Mouse (Mus musculus): ENCODE results near the gene Spata31d1d. TPM values are rescaled to one million over a fixed set of nuclear protein-coding genes. Genes with fewer than 3 reads are reported as not detected.

Spata31d1d gene
- polyA plus RNA-seq, 1 experiment from 2014 or later, result 0.09 TPM

- no peak for DNase-seq (ENCODE audit: low spot score)
- H3K4me3 ChIP-seq (replicated peaks; ENCODE audit: low read length), result no peak overlapping the region
- peaks cover 33% of the 10 kb centered on the region for H3K4me1 ChIP-seq (replicated peaks; ENCODE audit: control insufficient read depth, insufficient read depth, low read length)
- peaks cover 5% of the 10 kb centered on the region for H3K36me3 ChIP-seq (replicated peaks; ENCODE audit: control insufficient read depth, insufficient read depth)
- H3K4me2 ChIP-seq (replicated peaks), result peak overlapping the region; percentile 75
- ATAC-seq (ENCODE audit: low FRiP score), result no peak
- no peaks in the 10 kb centered on the region for H3K9me3 ChIP-seq (ENCODE audit: control insufficient read depth, low read length)
- H3K27ac ChIP-seq, result no peak overlapping the region
- 69% methylated on average over 11 of the region's 11 CpGs for WGBS
- H3K9ac ChIP-seq, result no peak overlapping the region
- no peaks in the 10 kb centered on the region for H3K27me3 ChIP-seq (ENCODE audit: control insufficient read depth, insufficient read depth, low read length)
These were observed 35.4 kb upstream of the Spata31d1d start for GRCm38 (mm10) chr13:59766786-59767515.

DNA sequence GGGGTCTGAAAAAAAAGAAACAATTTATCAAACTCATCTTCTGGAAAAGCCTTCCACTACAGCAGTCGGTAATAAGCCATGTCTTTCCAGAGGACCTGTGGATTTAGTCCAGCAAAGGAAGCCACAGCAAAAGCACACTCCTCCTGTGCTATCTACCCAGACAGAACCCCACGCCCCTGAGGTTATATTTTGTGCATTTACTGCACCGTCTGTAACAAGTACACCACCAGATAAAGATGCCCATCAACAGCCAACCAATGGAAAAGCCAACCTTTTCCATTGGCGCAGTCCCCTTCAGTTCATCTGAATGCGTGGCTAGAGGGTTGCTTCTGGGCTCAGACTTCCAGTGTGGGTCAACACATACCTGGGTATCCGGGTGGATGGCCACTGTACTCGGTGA, 31.2 kb upstream of the Spata31d1d start:
- 93% methylated on average over 7 of the region's 7 CpGs for WGBS
- Histone ChIP-seq H3K36me3 (replicated peaks; ENCODE audit: control insufficient read depth, insufficient read depth) (peaks cover 43% of the 10 kb centered on the region), H3K9ac (no peak overlapping the region), H3K27ac (no peak overlapping the region), H3K4me2 (replicated peaks) (no peak overlapping the region), H3K4me3 (replicated peaks; ENCODE audit: low read length) (no peak overlapping the region), H3K9me3 (ENCODE audit: control insufficient read depth, low read length) (no peaks in the 10 kb centered on the region), H3K27me3 (ENCODE audit: control insufficient read depth, insufficient read depth, low read length) (no peaks in the 10 kb centered on the region), H3K4me1 (replicated peaks; ENCODE audit: control insufficient read depth, insufficient read depth, low read length) (peaks cover 17% of the 10 kb centered on the region; the same call in 1 of the 2 replicates)
- ATAC-seq (ENCODE audit: low FRiP score) (no peak), DNase-seq (ENCODE audit: low spot score) (no peak)

- no peaks in the 10 kb centered on the region for H3K9me3 ChIP-seq (ENCODE audit: control insufficient read depth, low read length)
- no peaks in the 10 kb centered on the region for H3K27me3 ChIP-seq (ENCODE audit: control insufficient read depth, insufficient read depth, low read length)
- H3K27ac ChIP-seq, result no peak overlapping the region
- H3K36me3 ChIP-seq (replicated peaks; ENCODE audit: control insufficient read depth, insufficient read depth), result peaks cover 63% of the 10 kb centered on the region
- H3K4me3 ChIP-seq (replicated peaks; ENCODE audit: low read length), result no peak overlapping the region
- H3K9ac ChIP-seq, result no peak overlapping the region
- H3K4me2 ChIP-seq (replicated peaks), result no peak overlapping the region
- ATAC-seq (ENCODE audit: low FRiP score) (no peak), DNase-seq (ENCODE audit: low spot score) (no peak)
- WGBS, result 95% methylated on average over 7 of the region's 7 CpGs
- no peaks in the 10 kb centered on the region for H3K4me1 ChIP-seq (replicated peaks; ENCODE audit: control insufficient read depth, insufficient read depth, low read length)
These were observed 25.4 kb upstream of the Spata31d1d start for GRCm38 (mm10) chr13:59756906-59757305.

GRCm38 (mm10) chr13:59750310-59750709, 18.8 kb upstream of the Spata31d1d start:
- H3K4me3 ChIP-seq (replicated peaks; ENCODE audit: low read length), result no peak overlapping the region
- no peaks in the 10 kb centered on the region for H3K27me3 ChIP-seq (ENCODE audit: control insufficient read depth, insufficient read depth, low read length)
- no peak for ATAC-seq (ENCODE audit: low FRiP score)
- H3K36me3 ChIP-seq (replicated peaks; ENCODE audit: control insufficient read depth, insufficient read depth), result peaks cover 13% of the 10 kb centered on the region
- no peaks in the 10 kb centered on the region for H3K9me3 ChIP-seq (ENCODE audit: control insufficient read depth, low read length)
- H3K9ac ChIP-seq, result no peak overlapping the region
- DNase-seq (ENCODE audit: low spot score), result no peak
- H3K4me2 ChIP-seq (replicated peaks), result no peak overlapping the region
- 88% methylated on average over 12 of the region's 12 CpGs for WGBS
- H3K4me1 ChIP-seq (replicated peaks; ENCODE audit: control insufficient read depth, insufficient read depth, low read length), result no peaks in the 10 kb centered on the region
- H3K27ac ChIP-seq, result no peak overlapping the region

GRCm38 (mm10) chr13:59746711-59747110, 15.2 kb upstream of the Spata31d1d start, which contains the start of gene 1700014D04Rik:
Gene 1700014D04Rik, minus strand, starts transcription at chr13:59746752.
- no peaks in the 10 kb centered on the region for H3K4me1 ChIP-seq (replicated peaks; ENCODE audit: control insufficient read depth, insufficient read depth, low read length)

DNA sequence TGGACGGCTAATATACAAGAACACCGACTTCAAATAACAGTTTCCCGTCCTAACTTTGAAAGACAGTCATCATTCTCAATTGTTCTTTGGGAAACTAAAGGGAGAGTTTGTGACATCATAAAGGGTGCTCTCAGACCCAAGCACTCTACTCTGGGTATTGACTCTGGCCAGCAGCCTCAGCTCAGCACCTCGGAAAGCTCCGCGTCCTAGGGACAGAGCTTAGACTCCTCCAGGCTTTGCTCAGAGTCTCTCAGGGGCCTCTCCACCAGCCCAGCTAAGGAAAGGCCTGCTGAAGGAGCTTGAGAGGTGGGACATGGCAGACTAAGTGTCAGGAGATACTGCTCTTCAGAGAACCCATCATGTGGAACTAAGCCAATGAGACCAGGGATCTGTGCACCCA, 14.6 kb upstream of the Spata31d1d start:
- no peaks in the 10 kb centered on the region for H3K9me3 ChIP-seq (ENCODE audit: control insufficient read depth, low read length)
- no peaks in the 10 kb centered on the region for H3K4me1 ChIP-seq (replicated peaks; ENCODE audit: control insufficient read depth, insufficient read depth, low read length)
- ATAC-seq (ENCODE audit: low FRiP score) (no peak), DNase-seq (ENCODE audit: low spot score) (no peak)
- 78% methylated on average over 6 of the region's 6 CpGs for WGBS
- H3K27ac ChIP-seq, result no peak overlapping the region
- H3K4me3 ChIP-seq (replicated peaks; ENCODE audit: low read length), result no peak overlapping the region
- no peak overlapping the region for H3K4me2 ChIP-seq (replicated peaks)
- no peaks in the 10 kb centered on the region for H3K36me3 ChIP-seq (replicated peaks; ENCODE audit: control insufficient read depth, insufficient read depth)
- H3K9ac ChIP-seq, result no peak overlapping the region
- no peaks in the 10 kb centered on the region for H3K27me3 ChIP-seq (ENCODE audit: control insufficient read depth, insufficient read depth, low read length)

More at GRCm38 (mm10) chr13:59746711-59747110, 15.2 kb upstream of the Spata31d1d start, which contains the start of gene 1700014D04Rik:
- WGBS, result 79% methylated on average over 9 of the region's 9 CpGs
- Histone ChIP-seq H3K9ac (no peak within 1 kb of the TSS), H3K27me3 (ENCODE audit: control insufficient read depth, insufficient read depth, low read length) (no peaks in the 10 kb centered on the region), H3K27ac (no peak within 1 kb of the TSS), H3K4me2 (replicated peaks) (no peak within 1 kb of the TSS), H3K4me3 (replicated peaks; ENCODE audit: low read length) (no peak within 1 kb of the TSS), H3K36me3 (replicated peaks; ENCODE audit: control insufficient read depth, insufficient read depth) (no peaks in the 10 kb centered on the region), H3K9me3 (ENCODE audit: control insufficient read depth, low read length) (no peaks in the 10 kb centered on the region)
- no peak for ATAC-seq (ENCODE audit: low FRiP score)
- DNase-seq (ENCODE audit: low spot score), result no peak

DNA sequence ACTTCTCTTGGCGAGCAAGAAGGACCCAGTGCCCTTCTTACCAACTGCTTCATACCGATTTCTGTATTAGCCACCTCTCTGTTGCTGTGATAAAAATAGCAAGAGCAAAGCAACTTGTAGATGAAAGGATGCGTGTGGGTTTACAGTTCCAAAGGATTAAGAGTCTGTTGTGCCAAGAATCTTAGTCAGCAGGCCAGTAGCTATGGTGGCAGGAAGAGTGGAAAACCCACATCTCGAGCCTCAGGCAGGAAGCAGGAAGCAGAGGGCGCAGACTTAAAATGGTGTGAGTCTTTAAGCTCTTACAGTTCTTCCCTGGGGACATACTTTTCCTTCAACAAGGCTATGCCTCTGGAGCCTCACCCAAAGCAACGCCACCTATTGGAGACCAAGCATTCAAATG, 13.9 kb upstream of the Spata31d1d start:
- H3K9me3 ChIP-seq (ENCODE audit: control insufficient read depth, low read length), result no peaks in the 10 kb centered on the region
- no peak overlapping the region for H3K27ac ChIP-seq
- H3K4me2 ChIP-seq (replicated peaks), result no peak overlapping the region
- no peaks in the 10 kb centered on the region for H3K36me3 ChIP-seq (replicated peaks; ENCODE audit: control insufficient read depth, insufficient read depth)
- no peak for DNase-seq (ENCODE audit: low spot score)
- H3K4me1 ChIP-seq (replicated peaks; ENCODE audit: control insufficient read depth, insufficient read depth, low read length), result no peaks in the 10 kb centered on the region
- no peak overlapping the region for H3K9ac ChIP-seq
- ATAC-seq (ENCODE audit: low FRiP score), result no peak
- 88% methylated on average over 6 of the region's 6 CpGs for WGBS
- H3K4me3 ChIP-seq (replicated peaks; ENCODE audit: low read length), result no peak overlapping the region
- H3K27me3 ChIP-seq (ENCODE audit: control insufficient read depth, insufficient read depth, low read length), result no peaks in the 10 kb centered on the region

DNA sequence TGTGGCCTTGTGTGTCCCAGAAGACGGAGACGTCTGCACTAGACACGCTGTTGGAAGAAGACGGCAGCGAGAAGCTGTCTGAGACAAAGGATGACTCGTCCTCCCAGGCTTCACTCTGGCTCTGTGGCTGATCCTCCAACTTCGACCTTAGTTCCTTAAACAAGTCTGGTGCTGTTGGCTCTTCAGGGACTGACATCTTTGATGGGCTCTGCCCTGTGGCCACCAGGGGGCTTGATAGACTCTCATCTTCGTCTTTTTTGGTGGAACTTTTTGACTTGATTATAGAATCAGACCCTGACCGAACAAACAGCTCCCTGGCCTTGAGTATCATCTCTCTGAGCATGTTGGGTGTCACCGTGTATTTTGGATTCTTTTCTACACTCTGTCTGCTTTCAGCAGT, 10.1 kb upstream of the Spata31d1d start:
- 82% methylated on average over 10 of the region's 10 CpGs for WGBS
- ATAC-seq (ENCODE audit: low FRiP score), result no peak

DNA sequence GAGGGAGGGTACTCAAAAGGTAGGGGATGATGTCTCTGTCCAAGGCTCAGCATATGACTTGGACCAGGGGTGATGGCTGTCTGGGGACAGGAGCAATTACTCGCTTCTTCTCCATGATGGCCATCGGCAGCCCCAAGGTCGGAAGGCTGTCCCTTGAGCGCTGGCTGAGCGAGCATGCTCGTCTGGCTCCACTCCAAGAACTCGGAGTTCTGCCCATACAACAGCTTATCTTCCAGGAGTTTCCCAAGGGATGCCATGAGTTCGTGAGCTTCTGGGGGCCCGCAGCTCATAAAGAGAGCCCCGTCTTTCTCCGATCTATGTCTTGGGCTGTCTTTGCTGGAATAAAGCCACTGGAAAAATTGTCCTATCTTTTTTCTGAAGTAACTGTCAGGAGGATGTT, 9.5 kb upstream of the Spata31d1d start:
- Histone ChIP-seq H3K4me2 (replicated peaks) (no peak overlapping the region), H3K36me3 (replicated peaks; ENCODE audit: control insufficient read depth, insufficient read depth) (no peaks in the 10 kb centered on the region), H3K27ac (no peak overlapping the region), H3K4me1 (replicated peaks; ENCODE audit: control insufficient read depth, insufficient read depth, low read length) (no peaks in the 10 kb centered on the region), H3K4me3 (replicated peaks; ENCODE audit: low read length) (no peak overlapping the region), H3K27me3 (ENCODE audit: control insufficient read depth, insufficient read depth, low read length) (no peaks in the 10 kb centered on the region), H3K9me3 (ENCODE audit: control insufficient read depth, low read length) (no peaks in the 10 kb centered on the region), H3K9ac (no peak overlapping the region)
- 90% methylated on average over 11 of the region's 11 CpGs for WGBS
- DNase-seq (ENCODE audit: low spot score) (no peak), ATAC-seq (ENCODE audit: low FRiP score) (no peak)

More for the DNA sequence above, 10.1 kb upstream of the Spata31d1d start:
- no peak overlapping the region for H3K9ac ChIP-seq
- H3K9me3 ChIP-seq (ENCODE audit: control insufficient read depth, low read length), result no peaks in the 10 kb centered on the region
- no peak overlapping the region for H3K4me3 ChIP-seq (replicated peaks; ENCODE audit: low read length)
- no peak for DNase-seq (ENCODE audit: low spot score)
- H3K4me2 ChIP-seq (replicated peaks), result no peak overlapping the region
- H3K36me3 ChIP-seq (replicated peaks; ENCODE audit: control insufficient read depth, insufficient read depth), result no peaks in the 10 kb centered on the region
- H3K4me1 ChIP-seq (replicated peaks; ENCODE audit: control insufficient read depth, insufficient read depth, low read length), result no peaks in the 10 kb centered on the region
- H3K27ac ChIP-seq, result no peak overlapping the region
- no peaks in the 10 kb centered on the region for H3K27me3 ChIP-seq (ENCODE audit: control insufficient read depth, insufficient read depth, low read length)
